Mouse (Mus musculus) forebrain, embryonic 14.5 days (tissue): ENCODE results near the gene Hapln2. TPM values are rescaled to one million over a fixed set of nuclear protein-coding genes. Genes with fewer than 3 reads are reported as not detected.

Source experiments
- ATAC-seq: fragments of 200-750 bp; cut with Nextera tagmentation; 2 replicates; pipeline ENCODE4 v1.8.0; 2017; ENCODE audit warnings: mild to moderate bottlenecking, moderate library complexity
- DNase-seq: peaks from one replicate; pipeline ENCODE4 v3.0.0-alpha.2; 2015; ENCODE audit warnings: low spot score
- H3K27ac ChIP-seq: fragments of 300-500 bp; sonication (generic); 2 replicates; pipeline ENCODE4 v1.5.1; 2014; ENCODE audit warnings: low read depth, mild to moderate bottlenecking, control low read depth, low read length, moderate library complexity
- H3K27me3 ChIP-seq: fragments of 300-500 bp; sonication (generic); replicated peaks from 2 replicates; pipeline ENCODE4 v1.6.1; 2014; ENCODE audit warnings: low read length, control low read depth, mixed read lengths; ENCODE audit not compliant: control insufficient read depth, insufficient read depth
- H3K36me3 ChIP-seq: fragments of 300-500 bp; sonication (generic); 2 replicates; pipeline ENCODE4 v1.6.1; 2014; ENCODE audit warnings: low read length, control low read depth; ENCODE audit not compliant: control insufficient read depth, insufficient read depth
- H3K4me1 ChIP-seq: fragments of 300-500 bp; sonication (generic); 2 replicates; pipeline ENCODE4 v1.6.1; 2014; ENCODE audit warnings: antibody characterized with exemption, low read length, control low read depth; ENCODE audit not compliant: control insufficient read depth, insufficient read depth
- H3K4me2 ChIP-seq: fragments of 300-500 bp; sonication (generic); 2 replicates; pipeline ENCODE4 v1.6.1; 2014; ENCODE audit warnings: mild to moderate bottlenecking, control low read depth, low read length
- H3K4me3 ChIP-seq: fragments of 300-500 bp; sonication (generic); 2 replicates; pipeline ENCODE4 v1.5.1; 2014; ENCODE audit warnings: low read depth, low read length, control low read depth
- H3K9ac ChIP-seq: fragments of 300-500 bp; sonication (generic); 2 replicates; pipeline ENCODE4 v1.6.1; 2014; ENCODE audit warnings: mild to moderate bottlenecking, low read length, control low read depth, moderate library complexity
- H3K9me3 ChIP-seq: fragments of 300-500 bp; sonication (generic); replicated peaks from 2 replicates; pipeline ENCODE4 v1.6.1; 2016; ENCODE audit warnings: low read length, control low read depth, mixed read lengths; ENCODE audit not compliant: control insufficient read depth
- WGBS: fragments of 180-500 bp; shearing (Covaris S2); extraction: QIAGEN DNeasy Blood & Tissue Kit; methylation state at CpG from one replicate; pipeline ENCODE4 v1.1.7; 2014; 5-methylcytosine and 5-hydroxymethylcytosine counted together
- polyA plus RNA-seq: library from polyadenylated mRNA; unstranded; fragments of >200 nt; fragmentation: Nextera tagmentation; extraction: Ambion mirVana; gene quantifications from 2 replicates; pipeline ENCODE4 v1.2.1, GENCODE M21; 2014

Gene Hapln2
- polyA plus RNA-seq, 1 experiment from 2014 or later = not detected

DNA sequence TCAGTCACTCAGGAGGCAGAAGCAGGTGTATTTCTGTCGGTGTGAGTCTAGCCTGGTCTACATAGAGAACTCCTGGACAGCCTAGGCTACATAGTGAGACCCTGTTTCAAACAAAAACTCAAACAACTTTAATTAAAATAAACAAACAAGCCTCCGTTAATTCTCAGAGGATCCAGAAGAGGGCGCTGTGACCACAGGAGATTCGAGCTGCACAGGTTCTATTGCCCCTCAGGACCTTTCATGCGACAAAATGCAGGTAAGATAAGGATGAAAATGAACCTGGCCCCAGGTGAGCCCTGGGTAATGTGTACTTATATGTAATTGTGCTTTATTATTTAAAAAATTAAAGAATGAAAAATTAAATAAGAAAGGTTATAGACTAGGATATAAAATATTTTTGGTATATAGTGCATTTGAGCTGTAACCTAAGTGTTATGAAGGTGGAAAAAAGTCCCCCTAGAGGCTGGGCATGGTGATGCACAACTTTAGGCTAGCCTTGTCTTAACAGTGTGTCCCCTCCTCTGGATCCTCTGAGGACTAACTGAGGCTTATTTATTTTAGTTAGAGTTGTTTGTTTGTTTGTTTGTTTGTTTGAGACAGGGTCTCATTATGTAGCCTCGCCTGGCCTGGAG is 16.6 kb downstream of the Hapln2 start:
- WGBS = 11% methylated on average over 6 of the region's 6 CpGs
- H3K4me2 ChIP-seq = no peak overlapping the region

DNA sequence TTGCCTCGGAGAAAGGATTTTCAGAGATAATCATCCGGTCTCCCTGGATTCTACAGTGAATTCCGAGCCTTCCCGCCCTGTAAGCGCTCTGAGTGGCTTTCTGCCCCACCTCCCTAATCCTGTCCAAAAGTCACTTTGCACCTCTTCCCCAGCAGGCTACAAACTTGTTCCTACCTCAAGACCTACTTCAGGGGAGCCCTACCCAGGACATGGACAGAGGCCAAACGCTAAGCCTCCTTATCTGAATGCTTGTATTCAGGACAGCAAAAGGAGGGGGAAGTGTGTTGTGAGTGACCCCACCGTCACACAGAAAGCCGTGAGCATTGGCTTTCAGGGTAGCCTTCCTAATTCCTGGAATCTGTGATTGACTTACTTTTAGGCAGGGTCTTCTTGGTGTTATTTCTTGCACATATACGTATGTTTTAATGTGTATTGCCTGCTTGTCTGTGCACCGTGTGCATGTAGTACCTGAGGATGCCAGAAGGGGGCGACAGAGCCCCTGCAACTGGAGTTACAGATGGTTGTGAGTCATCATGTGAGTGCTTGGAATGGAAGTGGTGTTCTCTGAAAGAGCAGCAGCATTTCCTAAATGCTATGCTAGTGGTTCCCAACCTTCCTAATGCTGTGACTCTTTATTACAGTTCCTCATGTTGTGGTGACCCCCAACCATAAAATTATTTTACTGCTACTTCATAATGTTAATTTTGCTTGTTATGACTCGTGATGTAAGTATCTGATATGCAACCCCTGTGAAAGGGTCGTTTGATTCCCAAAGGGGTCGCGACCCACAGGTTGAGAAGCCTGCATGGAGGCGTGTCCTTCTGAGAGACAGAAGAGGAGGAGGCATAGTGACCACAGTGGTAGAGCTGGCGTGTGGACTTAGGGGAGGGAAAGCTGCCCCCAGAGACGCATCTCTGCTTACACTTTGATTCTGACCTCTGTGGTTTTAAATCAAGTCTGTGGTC is 21.3 kb downstream of the Hapln2 start:
- Histone ChIP-seq H3K4me1 (no peaks in the 10 kb centered on the region), H3K9ac (no peak overlapping the region), H3K36me3 (no peaks in the 10 kb centered on the region), H3K27ac (no peak overlapping the region), H3K9me3 (no peaks in the 10 kb centered on the region), H3K4me3 (no peak overlapping the region), H3K27me3 (peaks cover 18% of the 10 kb centered on the region), H3K4me2 (no peak overlapping the region)
- no peak for DNase-seq
- ATAC-seq = no peak
- WGBS = 84% methylated on average over 18 of the region's 18 CpGs

More for the DNA sequence above, 16.6 kb downstream of the Hapln2 start:
- DNase-seq (no peak), ATAC-seq (no peak)
- Histone ChIP-seq H3K27me3 (no peaks in the 10 kb centered on the region), H3K4me3 (no peak overlapping the region), H3K36me3 (no peaks in the 10 kb centered on the region), H3K4me1 (no peaks in the 10 kb centered on the region), H3K9me3 (no peaks in the 10 kb centered on the region), H3K9ac (no peak overlapping the region), H3K27ac (no peak overlapping the region)

DNA sequence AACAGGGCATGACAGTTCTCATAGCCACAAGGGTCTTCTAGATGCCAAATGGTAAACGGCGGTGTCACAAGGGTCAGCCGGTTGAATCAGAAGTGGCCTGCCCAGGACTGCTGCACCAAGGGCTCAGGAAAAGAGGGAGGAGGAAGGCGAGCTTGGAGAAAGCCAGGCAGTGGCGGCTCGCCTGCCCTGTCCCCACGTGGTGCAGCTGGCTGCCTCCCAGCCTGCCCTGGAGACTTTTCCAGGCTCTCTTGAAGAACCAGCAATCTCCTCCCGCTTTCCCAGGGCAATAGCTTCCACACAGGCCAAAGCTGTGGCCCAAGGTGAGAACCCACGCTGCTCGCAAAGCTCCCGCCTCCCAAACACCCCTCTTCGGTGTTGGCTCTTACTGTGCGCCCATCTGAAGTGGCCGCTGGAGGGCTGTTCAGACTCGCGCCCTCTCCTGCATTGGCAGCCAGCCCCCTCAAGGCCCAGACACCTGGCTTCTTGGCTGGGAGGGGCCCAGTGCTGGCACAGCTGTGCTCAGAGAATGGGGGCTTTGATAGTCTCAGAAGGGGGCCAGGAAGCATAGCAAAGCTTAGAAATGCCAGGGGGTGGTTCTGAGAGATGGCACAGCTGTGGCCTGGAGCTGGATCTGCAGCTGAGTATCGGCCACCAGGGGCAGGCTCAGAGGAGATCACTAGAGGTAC is 24.9 kb downstream of the Hapln2 start:
- Histone ChIP-seq H3K36me3 (no peaks in the 10 kb centered on the region), H3K9ac (no peak overlapping the region), H3K4me2 (peak overlapping the region; percentile 21; the same call in 1 of the 2 replicates), H3K27ac (0 out of 2 replicates have a peak overlapping the region, but pooled peaks have one; percentile 36), H3K27me3 (peaks cover 54% of the 10 kb centered on the region), H3K4me3 (no peak overlapping the region), H3K4me1 (peaks cover 13% of the 10 kb centered on the region), H3K9me3 (no peaks in the 10 kb centered on the region)
- WGBS = 4% methylated on average over 16 of the region's 17 CpGs
- DNase-seq (peak; percentile 52), ATAC-seq (peak; percentile 62)

DNA sequence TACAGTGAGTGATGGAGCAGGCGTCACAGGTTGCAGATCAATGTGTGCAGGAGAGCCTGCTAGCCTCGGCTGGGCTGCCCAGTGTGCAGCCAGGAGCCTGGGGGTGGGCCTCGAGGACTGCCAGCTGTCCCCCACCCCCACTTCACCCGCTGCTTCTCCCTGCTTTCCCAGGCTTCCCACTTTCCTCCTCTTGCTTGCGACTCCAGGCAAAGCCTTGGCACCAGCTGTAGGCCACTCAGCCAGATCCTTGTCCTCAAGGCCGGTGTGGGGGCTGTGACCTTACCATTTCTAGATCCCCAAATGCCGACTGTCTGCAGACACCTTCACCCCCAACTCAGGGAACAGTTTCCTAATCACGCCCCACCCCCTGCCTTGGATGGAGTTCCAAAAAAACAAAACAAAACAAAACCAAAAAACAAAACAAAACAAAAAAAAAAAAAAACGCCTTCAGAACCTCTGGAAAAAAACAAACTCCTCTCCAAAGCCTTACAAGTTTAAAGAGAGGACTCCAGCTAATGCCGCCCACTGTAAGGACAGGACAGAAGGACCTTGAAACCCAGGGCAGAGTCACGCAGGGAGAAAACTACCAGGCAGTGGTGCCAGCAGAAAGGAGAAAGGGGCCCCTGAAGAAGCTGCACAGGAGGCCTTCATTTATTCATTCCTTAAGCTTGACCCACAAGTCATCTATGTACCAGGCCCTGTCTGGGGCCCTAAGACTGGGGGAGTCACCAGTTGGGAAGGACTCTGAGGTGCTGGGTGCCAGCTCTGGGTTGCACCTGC is 26.4 kb downstream of the Hapln2 start:
- no peaks in the 10 kb centered on the region for H3K9me3 ChIP-seq
- H3K9ac ChIP-seq = no peak overlapping the region
- H3K36me3 ChIP-seq = no peaks in the 10 kb centered on the region
- peaks cover 68% of the 10 kb centered on the region for H3K27me3 ChIP-seq
- peak overlapping the region; percentile 83 for H3K4me2 ChIP-seq
- H3K4me3 ChIP-seq = peak overlapping the region; percentile 44
- DNase-seq = no peak
- no peak overlapping the region for H3K27ac ChIP-seq
- WGBS = 17% methylated on average over 11 of the region's 11 CpGs
- peaks cover 21% of the 10 kb centered on the region for H3K4me1 ChIP-seq
- no peak for ATAC-seq

DNA sequence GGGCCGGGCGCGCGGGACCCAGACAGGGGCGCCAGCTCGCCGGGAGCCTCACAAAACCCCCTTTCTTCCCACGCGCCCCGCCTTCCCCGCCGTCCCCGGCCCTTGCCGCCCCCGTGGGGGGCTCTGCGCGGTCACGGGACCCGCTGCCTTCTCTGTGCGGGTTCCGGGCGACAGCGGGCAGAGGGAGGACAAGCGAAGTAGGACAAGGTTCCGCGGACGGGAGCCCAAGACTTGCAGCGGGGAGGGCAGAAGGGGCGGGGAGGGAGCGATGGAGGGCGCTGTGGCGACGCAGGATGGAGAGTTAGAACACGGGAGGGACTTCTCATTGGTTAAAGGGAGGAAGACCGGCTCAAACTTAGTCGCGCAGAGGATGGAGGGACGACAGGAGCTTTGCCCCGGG is 27.2 kb downstream of the Hapln2 start, which contains the start of gene Bcan:
TSS of gene Bcan (minus strand) at position 50 of the 400 bp plus-strand sequence.
- H3K4me1 ChIP-seq = peaks cover 21% of the 10 kb centered on the region
- no peaks in the 10 kb centered on the region for H3K9me3 ChIP-seq
- 0 out of 2 replicates have a peak within 1 kb of the TSS, but pooled peaks have one; percentile 9 for H3K27ac ChIP-seq
- DNase-seq = peak; percentile 50
- ATAC-seq = no peak
- H3K4me3 ChIP-seq = peak within 1 kb of the TSS; percentile 44
- peak within 1 kb of the TSS; percentile 83 for H3K4me2 ChIP-seq
- H3K36me3 ChIP-seq = no peaks in the 10 kb centered on the region
- H3K27me3 ChIP-seq = peaks cover 77% of the 10 kb centered on the region
- peak within 1 kb of the TSS; percentile 64 for H3K9ac ChIP-seq
- under 1% methylated on average over 30 of the region's 39 CpGs for WGBS

DNA sequence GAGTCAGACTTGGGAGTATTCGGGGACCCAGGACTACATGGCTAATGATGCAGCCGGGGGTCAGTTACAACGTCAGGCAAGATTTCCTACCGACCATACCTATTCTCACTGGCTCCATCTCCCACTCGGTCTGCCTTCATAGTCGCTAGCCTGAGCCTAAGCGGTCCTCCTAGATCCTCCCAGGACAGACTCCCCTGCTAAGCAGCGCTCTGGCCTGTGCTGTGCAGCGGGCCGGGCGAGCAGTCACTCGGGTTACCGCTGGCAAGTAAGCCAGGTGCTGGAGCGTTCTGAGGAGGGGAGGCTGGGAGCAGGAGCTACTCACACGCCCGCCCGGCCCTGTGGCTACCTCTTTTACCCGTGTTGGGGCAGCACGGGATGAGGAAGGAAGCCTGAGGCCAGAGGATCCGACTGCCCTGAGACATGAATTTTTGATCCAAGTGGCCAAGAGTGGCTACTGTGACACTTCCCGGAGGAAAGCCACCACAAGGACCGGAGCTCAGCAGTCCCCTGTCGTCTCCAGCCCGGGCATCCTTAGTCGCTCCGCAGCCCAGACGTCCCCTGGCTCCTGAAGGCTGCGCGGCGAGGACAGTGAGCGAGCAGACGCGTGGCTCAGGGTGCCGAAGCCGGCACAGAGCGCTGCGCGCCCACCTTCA is 28.0 kb downstream of the Hapln2 start:
- H3K4me3 ChIP-seq = peak overlapping the region; percentile 44
- 0 out of 2 replicates have a peak overlapping the region, but pooled peaks have one; percentile 9 for H3K27ac ChIP-seq
- DNase-seq = no peak
- H3K9ac ChIP-seq = peak overlapping the region; percentile 64
- ATAC-seq = 0 out of 2 replicates have a peak, but pooled peaks have one; percentile 18
- peak overlapping the region; percentile 83 for H3K4me2 ChIP-seq
- peaks cover 84% of the 10 kb centered on the region for H3K27me3 ChIP-seq
- WGBS = under 1% methylated on average over 35 of the region's 38 CpGs
- H3K4me1 ChIP-seq = peaks cover 21% of the 10 kb centered on the region
- H3K9me3 ChIP-seq = no peaks in the 10 kb centered on the region
- H3K36me3 ChIP-seq = no peaks in the 10 kb centered on the region

DNA sequence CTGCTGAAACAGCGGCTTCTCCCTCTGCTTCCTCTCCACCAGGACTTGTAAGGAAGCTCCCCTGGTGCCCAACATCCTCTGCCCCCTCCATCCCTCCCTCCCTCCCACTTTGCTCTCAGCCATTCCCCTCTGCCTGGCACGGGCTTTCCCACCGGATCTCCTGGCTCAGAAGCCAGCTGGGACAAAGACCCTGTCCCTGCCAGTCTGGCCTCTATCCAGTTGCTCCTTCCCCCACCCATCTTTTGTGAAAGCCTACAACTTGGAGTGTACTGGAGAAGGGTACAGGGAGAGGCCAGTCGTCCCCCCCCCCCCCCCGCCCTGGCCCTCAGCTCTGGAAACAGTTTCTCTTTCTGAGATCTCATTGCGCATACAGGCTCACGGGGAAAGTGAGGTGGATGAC is 28.6 kb downstream of the Hapln2 start:
- H3K27ac ChIP-seq = no peak overlapping the region
- WGBS = under 1% methylated on average over 6 of the region's 7 CpGs
- peak overlapping the region; percentile 44 for H3K4me3 ChIP-seq

More for the DNA sequence above, 28.6 kb downstream of the Hapln2 start:
- peak overlapping the region; percentile 83 for H3K4me2 ChIP-seq
- H3K9ac ChIP-seq = peak overlapping the region; percentile 64; the same call in 1 of the 2 replicates
- DNase-seq = peak; percentile 75
- H3K27me3 ChIP-seq = peaks cover 91% of the 10 kb centered on the region
- H3K9me3 ChIP-seq = no peaks in the 10 kb centered on the region
- peaks cover 21% of the 10 kb centered on the region for H3K4me1 ChIP-seq
- ATAC-seq = peak; percentile 32; the same call in 1 of the 2 replicates
- no peaks in the 10 kb centered on the region for H3K36me3 ChIP-seq
